Mouse (Mus musculus) ES-CJ7 (cell line): Measurements from ENCODE around the gene Tapbpl.

Experiments
- DNase-seq: peaks from one replicate; pipeline ENCODE4 v3.0.0; 2011; ENCODE audit warnings: low read depth, low spot score

Tapbpl gene

GRCm38 (mm10) chr6:125239547-125239946, 7.9 kb upstream of the Tapbpl start:
- no peak for DNase-seq

DNA sequence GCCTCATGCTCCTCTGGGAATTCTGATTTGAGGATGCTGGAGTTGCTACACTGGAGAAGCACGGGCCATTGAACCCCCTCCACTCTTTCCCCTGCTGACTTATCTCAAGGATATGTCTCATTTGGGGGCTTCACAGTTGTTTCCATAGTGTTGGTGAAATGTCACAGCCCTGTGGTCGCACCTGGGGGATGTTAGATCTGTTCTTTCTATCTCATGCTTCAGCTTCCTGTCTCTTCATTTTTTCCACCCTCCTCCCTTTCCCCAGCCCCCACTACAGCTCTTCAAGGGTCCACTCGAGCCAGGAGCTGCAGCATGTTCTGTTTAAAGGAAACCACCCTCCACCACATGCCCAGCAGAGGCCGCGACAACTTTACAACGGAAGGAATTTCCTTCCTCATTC, 6.7 kb upstream of the Tapbpl start:
- no peak for DNase-seq

DNA sequence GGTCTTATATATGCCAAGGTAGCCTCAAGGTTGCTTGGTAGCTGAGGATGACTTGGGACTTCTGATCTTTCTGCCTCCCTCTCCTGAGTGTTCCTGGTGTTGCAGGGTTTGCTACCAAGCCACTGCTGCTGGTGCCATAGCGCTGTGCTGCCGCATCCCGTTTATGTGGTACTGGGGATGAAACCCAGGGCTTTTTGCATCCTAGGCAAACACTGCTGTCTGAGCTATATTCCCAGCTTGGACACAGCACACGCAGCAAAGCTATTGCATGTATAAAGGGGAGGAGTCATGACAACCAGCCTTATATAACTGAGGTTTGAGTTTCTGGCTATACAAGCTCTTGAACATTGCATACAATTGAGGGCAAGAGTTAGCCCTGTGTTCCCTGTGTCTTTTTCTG, 5.8 kb upstream of the Tapbpl start:
- DNase-seq, result no peak

DNA sequence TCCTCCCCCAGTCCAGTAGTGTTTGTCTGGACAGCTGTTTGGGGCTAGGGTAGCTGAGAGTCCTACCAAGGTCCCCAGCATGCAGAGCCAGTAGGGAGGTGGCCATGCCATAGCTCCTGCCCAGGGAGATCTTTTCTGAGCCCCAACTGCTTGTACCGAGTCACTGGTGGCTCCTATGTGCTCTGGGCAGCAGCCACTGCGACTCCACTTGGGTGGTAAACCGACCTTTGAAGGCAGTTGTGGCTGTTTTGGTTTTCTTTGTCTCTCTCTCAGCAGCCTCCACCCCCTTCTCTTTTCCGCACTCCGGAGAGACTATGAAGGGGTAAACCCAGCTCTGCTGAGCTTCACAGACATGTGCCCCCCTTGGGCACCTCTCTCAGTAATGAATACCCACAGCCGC, 5.1 kb upstream of the Tapbpl start, which contains the start of gene Cd27:
Cd27 (minus strand) TSS at position 229 of the 400 bp plus-strand sequence.
- no peak for DNase-seq

- DNase-seq, result no peak
These were observed 4.7 kb upstream of the Tapbpl start for GRCm38 (mm10) chr6:125236341-125236740.

- no peak for DNase-seq
These were observed 2.8 kb upstream of the Tapbpl start for GRCm38 (mm10) chr6:125234520-125234828.

- DNase-seq, result no peak
These were observed 2.3 kb upstream of the Tapbpl start for GRCm38 (mm10) chr6:125233816-125234519.

- no peak for DNase-seq
These were observed 856 bp upstream of the Tapbpl start for GRCm38 (mm10) chr6:125232516-125232915.

- DNase-seq, result no peak
These were observed 381 bp upstream of the Tapbpl start for GRCm38 (mm10) chr6:125232045-125232437.

DNA sequence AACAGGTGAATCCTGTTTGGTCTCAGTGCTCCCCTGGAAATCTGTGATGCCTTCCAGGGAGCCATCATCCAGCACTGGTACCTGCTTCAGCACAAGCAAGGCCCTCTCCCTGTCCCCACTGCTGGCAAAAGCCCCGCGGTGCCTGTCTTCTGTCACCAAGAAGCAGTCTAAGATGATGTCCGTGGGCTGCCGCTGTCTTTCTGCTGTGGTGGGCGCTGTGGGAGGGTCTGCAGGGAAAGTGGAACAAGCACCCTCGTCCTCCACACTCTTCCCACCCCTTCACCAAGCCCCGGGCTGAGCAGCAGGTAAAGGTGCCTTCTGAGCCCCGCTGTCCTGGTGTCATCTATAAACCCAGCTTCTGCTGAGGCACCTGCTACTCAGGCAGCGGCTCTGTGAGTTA, 1.1 kb downstream of the Tapbpl start:
- DNase-seq, result no peak

GRCm38 (mm10) chr6:125225518-125226115, 6.0 kb downstream of the Tapbpl start:
- DNase-seq, result peak; percentile 40

- no peak for DNase-seq
These were observed 9.1 kb downstream of the Tapbpl start for GRCm38 (mm10) chr6:125222577-125222976.

DNA sequence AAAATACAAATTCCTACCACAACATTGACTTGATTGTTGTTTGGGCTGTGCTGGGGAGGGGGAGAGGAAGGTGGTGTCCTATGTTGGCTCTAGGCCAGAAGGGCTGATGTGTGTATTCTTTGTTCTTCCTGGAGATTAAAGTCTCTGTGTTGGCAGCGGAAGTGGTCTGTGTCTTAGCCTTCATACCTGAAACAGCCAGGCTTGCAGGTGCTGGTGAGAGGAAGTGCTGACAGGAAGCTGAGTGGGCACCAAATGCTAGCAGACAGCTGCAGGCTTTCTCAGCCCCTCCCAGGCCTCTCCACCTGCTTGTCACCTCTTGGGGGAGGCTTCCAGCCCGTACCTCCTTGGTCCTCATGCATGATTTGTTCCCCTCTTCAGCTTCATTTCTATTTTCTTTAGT, 9.5 kb downstream of the Tapbpl start:
- DNase-seq, result no peak

DNA sequence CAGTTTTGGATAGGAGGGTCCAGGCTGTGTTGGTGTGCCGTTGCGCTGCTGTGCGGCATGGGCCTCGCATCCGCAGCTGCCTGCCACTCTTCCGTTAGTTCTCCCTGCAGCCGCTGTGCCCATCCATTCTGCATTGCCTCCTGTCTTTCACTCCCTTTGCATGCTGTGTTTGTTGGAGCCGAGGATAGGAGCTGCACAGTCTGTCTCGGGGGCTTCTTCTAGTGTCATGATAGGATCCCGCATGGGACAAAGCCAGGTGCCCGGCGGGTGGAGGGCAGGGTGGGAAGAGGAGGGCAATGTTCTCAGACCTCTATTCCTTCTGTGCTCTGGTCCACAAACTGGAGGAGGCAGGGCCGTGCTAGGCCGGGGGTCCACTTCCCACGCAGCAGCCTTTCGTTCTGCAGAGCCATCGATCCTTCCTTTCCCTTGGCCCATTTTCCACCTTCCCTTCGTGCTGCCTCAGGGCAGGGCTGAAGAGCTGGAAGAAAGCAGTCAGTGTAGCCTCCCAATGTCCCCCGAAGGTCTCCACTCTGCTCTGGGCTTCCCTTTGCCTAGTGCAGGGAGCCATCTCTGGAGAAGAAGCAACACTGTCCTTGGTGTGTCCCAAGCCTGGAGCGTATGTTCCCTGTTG, 10.4 kb downstream of the Tapbpl start:
- DNase-seq, result no peak

GRCm38 (mm10) chr6:125218963-125219362, 12.7 kb downstream of the Tapbpl start:
- DNase-seq, result peak; percentile 82

GRCm38 (mm10) chr6:125217899-125218298, 13.8 kb downstream of the Tapbpl start:
- no peak for DNase-seq

DNA sequence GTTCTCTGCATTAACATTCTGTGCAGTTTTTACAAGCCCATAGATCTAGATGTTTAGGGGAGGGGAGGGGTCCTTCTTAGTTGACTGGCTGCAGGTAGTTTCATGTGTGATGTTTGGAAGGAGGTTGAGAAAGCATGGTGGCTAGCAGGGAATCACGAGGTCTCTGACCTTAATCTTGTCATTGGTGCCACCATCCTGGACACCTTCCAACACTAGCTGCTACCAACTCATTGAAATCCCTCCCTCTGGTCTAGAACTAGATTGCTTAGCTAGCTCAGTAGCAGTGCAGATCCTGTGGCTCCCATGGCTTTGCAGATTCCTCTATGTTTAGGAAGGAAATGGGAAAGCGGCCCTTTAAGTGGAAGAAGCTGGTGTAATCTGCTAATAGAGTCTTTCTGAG, 14.8 kb downstream of the Tapbpl start:
- DNase-seq, result no peak

DNA sequence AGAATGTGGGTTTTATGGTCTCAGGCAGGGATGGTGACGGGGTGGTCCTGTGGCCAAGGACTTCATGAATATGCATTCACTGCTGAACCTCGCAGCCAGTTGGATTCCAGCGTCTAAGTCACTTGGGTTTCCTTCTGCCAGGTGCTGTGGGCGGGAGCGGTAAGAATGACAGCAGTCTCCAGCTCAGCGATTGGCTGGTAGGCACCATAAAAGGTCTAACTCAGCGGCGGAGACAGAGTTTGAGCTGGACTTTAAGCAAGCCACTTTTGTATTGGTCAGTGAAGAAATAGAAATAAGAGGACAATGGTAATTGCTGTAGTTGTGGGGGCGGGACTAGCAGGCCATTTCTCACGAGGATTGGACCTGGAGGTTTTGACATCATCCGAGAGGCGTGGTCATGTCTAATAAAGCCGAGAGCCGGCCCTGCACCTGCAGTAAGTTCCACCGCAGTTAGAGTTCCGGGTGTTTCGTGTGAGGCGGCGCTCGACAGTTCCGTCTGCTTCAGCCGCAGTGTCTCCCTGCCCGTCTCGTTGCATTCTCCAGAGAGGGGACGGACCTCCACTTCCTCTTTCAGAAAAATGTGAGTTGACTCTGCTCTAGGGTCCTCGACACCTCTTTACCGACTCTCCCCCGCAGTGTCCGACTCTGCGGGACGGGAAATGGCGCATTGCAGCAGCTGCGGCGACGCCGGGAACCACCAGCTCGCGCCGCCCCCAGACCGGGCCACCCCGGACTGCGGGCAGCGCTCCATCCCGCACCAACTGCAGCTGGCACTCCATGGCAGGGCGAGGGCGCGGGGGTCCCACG, 16.3 kb downstream of the Tapbpl start, which contains the start of gene Vamp1:
Vamp1 (plus strand) TSS at position 404 of the 807 bp plus-strand sequence.
- DNase-seq, result peak; percentile 100

GRCm38 (mm10) chr6:125213715-125214114, 17.9 kb downstream of the Tapbpl start:
- DNase-seq, result no peak

DNA sequence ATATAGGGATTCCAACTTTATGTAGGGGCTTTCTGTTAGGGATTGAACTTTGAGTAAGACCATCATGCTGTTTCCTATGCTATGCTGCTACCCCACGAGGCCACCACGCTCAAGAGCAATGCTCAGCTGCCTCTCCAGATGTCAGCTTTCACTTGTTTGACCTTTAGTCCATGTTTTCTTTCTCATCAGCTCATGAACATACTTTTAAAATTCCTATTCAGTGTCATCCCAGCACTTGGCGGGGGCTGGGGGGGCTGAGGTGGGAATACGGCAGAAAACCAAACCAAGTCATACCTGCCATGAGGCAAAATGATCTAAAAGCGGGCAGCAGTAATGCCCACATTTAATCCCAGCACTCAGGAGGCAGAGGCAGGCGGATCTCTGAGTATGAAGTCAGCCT, 18.5 kb downstream of the Tapbpl start:
- DNase-seq, result no peak

- DNase-seq, result no peak
These were observed 19.0 kb downstream of the Tapbpl start for GRCm38 (mm10) chr6:125212621-125213020.

DNA sequence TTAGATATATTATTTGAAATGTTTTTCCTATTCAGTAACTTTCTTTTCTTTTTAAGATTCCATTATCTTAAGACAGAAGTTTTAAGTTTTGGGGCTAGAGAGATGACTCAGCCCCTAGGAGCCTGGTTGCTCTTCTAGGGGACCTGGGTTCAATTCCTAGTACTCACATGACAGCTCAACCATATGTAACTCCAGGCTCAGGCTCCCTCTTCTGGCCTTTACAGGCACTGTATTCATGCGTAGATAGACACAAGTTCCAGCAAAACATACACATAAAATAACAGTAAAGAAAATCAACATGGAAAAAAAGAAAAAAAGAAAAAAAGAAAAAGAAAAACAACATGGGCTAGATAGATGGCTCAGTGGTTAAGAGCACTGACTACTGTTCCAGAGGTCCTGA, 21.2 kb downstream of the Tapbpl start:
- peak; percentile 56 for DNase-seq
